Mouse (Mus musculus) liver, adult 2 months (tissue): ENCODE measurements around the gene E2f4. TPM values are rescaled to one million over a fixed set of nuclear protein-coding genes. Genes with fewer than 3 reads are reported as not detected.

Source experiments
- DNase-seq: peaks from one replicate; pipeline ENCODE4 v3.0.0-alpha.2; 2011; ENCODE audit warnings: low read depth, low spot score; ENCODE audit errors: extremely low read depth
- H3K27ac ChIP-seq: fragments of 200-500 bp; replicated peaks from 2 replicates; pipeline ENCODE4 v1.5.1; 2012; ENCODE audit warnings: low read depth, mild to moderate bottlenecking, control low read depth, inconsistent platforms, low read length; ENCODE audit not compliant: insufficient read depth
- H3K27me3 ChIP-seq: fragments of 200-500 bp; 2 replicates; pipeline ENCODE4 v1.6.1; 2012; ENCODE audit warnings: mild to moderate bottlenecking, moderate library complexity, low read length, inconsistent platforms; ENCODE audit not compliant: control insufficient read depth, insufficient read depth
- H3K36me3 ChIP-seq: fragments of 200-500 bp; 2 replicates; pipeline ENCODE4 v1.6.1; 2012; ENCODE audit warnings: low read length, inconsistent platforms; ENCODE audit not compliant: control insufficient read depth, insufficient read depth
- H3K4me1 ChIP-seq: fragments of 200-500 bp; 2 replicates; pipeline ENCODE4 v1.6.1; 2011; ENCODE audit warnings: low read length; ENCODE audit not compliant: control insufficient read depth, insufficient read depth
- H3K4me3 ChIP-seq: fragments of 200-500 bp; 2 replicates; pipeline ENCODE4 v1.5.1; 2011; ENCODE audit warnings: low read depth, mild to moderate bottlenecking, control low read depth, low read length, moderate library complexity; ENCODE audit not compliant: insufficient read depth
- H3K79me2 ChIP-seq: fragments of 200-500 bp; 2 replicates; pipeline ENCODE4 v1.6.1; 2012; ENCODE audit warnings: inconsistent platforms, mild to moderate bottlenecking, low read length, moderate library complexity; ENCODE audit not compliant: control insufficient read depth, insufficient read depth
- H3K9ac ChIP-seq: fragments of 200-500 bp; 2 replicates; pipeline ENCODE4 v1.6.1; 2012; ENCODE audit warnings: low read depth, mild to moderate bottlenecking, control low read depth, inconsistent platforms, low read length
- CTCF ChIP-seq: fragments of 200-500 bp; IDR thresholded peaks from 2 replicates; pipeline ENCODE4 v1.5.1; 2011; ENCODE audit warnings: low read depth, low read length, control low read depth
- POLR2A ChIP-seq: fragments of 200-500 bp; IDR thresholded peaks from 2 replicates; pipeline ENCODE4 v1.6.1; 2011; ENCODE audit warnings: low read length, control low read depth; ENCODE audit not compliant: insufficient read depth; ENCODE audit errors: extremely low read depth
- WGBS: fragments of 180-500 bp; shearing (Covaris S2); methylation state at CpG from one replicate; pipeline ENCODE4 v1.1.7; 2018; 5-methylcytosine and 5-hydroxymethylcytosine counted together
- polyA plus RNA-seq: library from polyadenylated mRNA; depleted of rRNA; stranded (reverse); fragments of >200 nt; gene quantifications from 2 replicates; pipeline ENCODE4 v1.2.3, GENCODE M21; 2012
- total RNA-seq: library from RNA; depleted of rRNA; stranded (reverse); fragments of >200 nt; gene quantifications from 2 replicates; pipeline ENCODE4 v1.2.3, GENCODE M21; 2014

The E2f4 gene
- total and polyA plus RNA-seq, 2 experiments, result 4.4 to 59.0 TPM

GRCm38 (mm10) chr8:105307670-105308069, 10.2 kb downstream of the E2f4 start:
- DNase-seq, result no peak
- no peak for TF ChIP-seq CTCF
- no peak for TF ChIP-seq POLR2A
- H3K9ac ChIP-seq, result no peak overlapping the region
- no peaks in the 10 kb centered on the region for H3K79me2 ChIP-seq
- 93% methylated on average over 13 of the region's 13 CpGs for WGBS
- peaks cover 10% of the 10 kb centered on the region; the same call in 1 of the 2 replicates for H3K36me3 ChIP-seq
- peaks cover 5% of the 10 kb centered on the region for H3K4me1 ChIP-seq
- no peak overlapping the region for H3K4me3 ChIP-seq
- no peak overlapping the region for H3K27ac ChIP-seq
- H3K27me3 ChIP-seq, result no peaks in the 10 kb centered on the region

- Histone ChIP-seq H3K27me3 (no peaks in the 10 kb centered on the region), H3K9ac (no peak overlapping the region), H3K79me2 (no peaks in the 10 kb centered on the region), H3K27ac (no peak overlapping the region), H3K4me1 (peaks cover 5% of the 10 kb centered on the region), H3K36me3 (peaks cover 6% of the 10 kb centered on the region; the same call in 1 of the 2 replicates), H3K4me3 (no peak overlapping the region)
- WGBS, result 97% methylated on average over 10 of the region's 10 CpGs
- TF ChIP-seq POLR2A (no peak), CTCF (no peak)
- no peak for DNase-seq
Measured at GRCm38 (mm10) chr8:105308428-105308827, 11.0 kb downstream of the E2f4 start.

- Histone ChIP-seq H3K79me2 (no peaks in the 10 kb centered on the region), H3K9ac (no peak overlapping the region), H3K4me1 (peaks cover 5% of the 10 kb centered on the region), H3K27ac (no peak overlapping the region), H3K36me3 (peaks cover 2% of the 10 kb centered on the region; the same call in 1 of the 2 replicates), H3K27me3 (no peaks in the 10 kb centered on the region), H3K4me3 (no peak overlapping the region)
- DNase-seq, result no peak
- TF ChIP-seq POLR2A (no peak), CTCF (no peak)
- 90% methylated on average over 15 of the region's 15 CpGs for WGBS
Measured at GRCm38 (mm10) chr8:105309142-105309847, 11.8 kb downstream of the E2f4 start.

GRCm38 (mm10) chr8:105310118-105310517, 12.7 kb downstream of the E2f4 start:
- Histone ChIP-seq H3K4me1 (peaks cover 5% of the 10 kb centered on the region), H3K4me3 (no peak overlapping the region), H3K27me3 (no peaks in the 10 kb centered on the region), H3K36me3 (peaks cover 2% of the 10 kb centered on the region; the same call in 1 of the 2 replicates), H3K9ac (no peak overlapping the region), H3K27ac (no peak overlapping the region), H3K79me2 (no peaks in the 10 kb centered on the region)
- TF ChIP-seq POLR2A (no peak), CTCF (no peak)
- DNase-seq, result no peak
- 91% methylated on average over 8 of the region's 8 CpGs for whole genome bisulfite sequencing

GRCm38 (mm10) chr8:105311718-105312117, 14.3 kb downstream of the E2f4 start:
- H3K4me3 ChIP-seq, result no peak overlapping the region
- WGBS, result 89% methylated on average over 1 of the region's 1 CpGs
- no peak overlapping the region for H3K9ac ChIP-seq
- H3K36me3 ChIP-seq, result peaks cover 2% of the 10 kb centered on the region; the same call in 1 of the 2 replicates
- H3K27ac ChIP-seq, result no peak overlapping the region
- no peaks in the 10 kb centered on the region for H3K27me3 ChIP-seq
- DNase-seq, result no peak
- no peak for TF ChIP-seq CTCF
- no peak for TF ChIP-seq POLR2A
- no peaks in the 10 kb centered on the region for H3K4me1 ChIP-seq
- no peaks in the 10 kb centered on the region for H3K79me2 ChIP-seq

GRCm38 (mm10) chr8:105312891-105313481, 15.5 kb downstream of the E2f4 start:
- 90% methylated on average over 8 of the region's 8 CpGs for WGBS
- Histone ChIP-seq H3K4me1 (no peaks in the 10 kb centered on the region), H3K9ac (no peak overlapping the region)

More at GRCm38 (mm10) chr8:105312891-105313481, 15.5 kb downstream of the E2f4 start:
- TF ChIP-seq CTCF (no peak), POLR2A (no peak)
- Histone ChIP-seq H3K27me3 (no peaks in the 10 kb centered on the region), H3K79me2 (no peaks in the 10 kb centered on the region), H3K27ac (no peak overlapping the region), H3K36me3 (peaks cover 2% of the 10 kb centered on the region; the same call in 1 of the 2 replicates), H3K4me3 (no peak overlapping the region)
- DNase-seq, result no peak
